Mouse (Mus musculus): ENCODE data around the gene Smim13. TPM values are rescaled to one million over a fixed set of nuclear protein-coding genes. Genes with fewer than 3 reads are reported as not detected.
A peak's percentile ranks its signal among the peaks of the same experiment; 100 is the strongest.

Smim13 gene
- polyA plus RNA-seq, 1 experiment from 2014 or later, result 4.5 TPM

DNA sequence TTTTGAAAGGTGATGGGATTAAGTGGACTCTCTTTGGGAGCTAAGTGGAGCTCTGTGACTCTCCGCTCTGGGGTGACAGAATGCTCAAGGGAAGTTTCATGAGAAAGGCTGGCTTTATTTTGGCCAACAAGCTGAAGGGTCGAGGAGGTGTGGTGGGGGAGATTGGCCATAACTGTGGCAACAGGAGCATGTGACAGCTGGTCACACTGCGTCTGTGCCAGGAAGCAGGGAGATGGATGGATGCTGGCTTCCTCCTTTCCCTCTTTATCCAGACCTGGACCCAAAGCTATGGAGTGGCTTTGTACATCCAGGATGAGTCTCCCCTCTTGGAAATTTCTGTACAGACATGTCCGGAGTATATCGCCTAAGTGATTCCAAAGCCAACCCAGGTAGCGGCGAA is 16.4 kb upstream of the Smim13 start:
- ATAC-seq (ENCODE audit: low read depth), result no peak
- Histone ChIP-seq H3K4me2 (ENCODE audit: low read depth, low read length) (no peak overlapping the region), H3K9ac (ENCODE audit: low read depth, low read length) (no peak overlapping the region), H3K4me1 (ENCODE audit: control insufficient read depth, low read depth, low read length) (no peaks in the 10 kb centered on the region), H3K9me3 (replicated peaks; ENCODE audit: control insufficient read depth, low read length) (no peaks in the 10 kb centered on the region), H3K27me3 (ENCODE audit: control insufficient read depth, insufficient read depth, low read depth, low read length) (no peaks in the 10 kb centered on the region), H3K36me3 (ENCODE audit: control insufficient read depth, insufficient read depth) (no peaks in the 10 kb centered on the region), H3K4me3 (ENCODE audit: low read depth, low read length) (no peak overlapping the region), H3K27ac (ENCODE audit: low read length) (no peak overlapping the region)
- WGBS (ENCODE audit: insufficient replicate concordance), result 73% methylated on average over 7 of the region's 7 CpGs

DNA sequence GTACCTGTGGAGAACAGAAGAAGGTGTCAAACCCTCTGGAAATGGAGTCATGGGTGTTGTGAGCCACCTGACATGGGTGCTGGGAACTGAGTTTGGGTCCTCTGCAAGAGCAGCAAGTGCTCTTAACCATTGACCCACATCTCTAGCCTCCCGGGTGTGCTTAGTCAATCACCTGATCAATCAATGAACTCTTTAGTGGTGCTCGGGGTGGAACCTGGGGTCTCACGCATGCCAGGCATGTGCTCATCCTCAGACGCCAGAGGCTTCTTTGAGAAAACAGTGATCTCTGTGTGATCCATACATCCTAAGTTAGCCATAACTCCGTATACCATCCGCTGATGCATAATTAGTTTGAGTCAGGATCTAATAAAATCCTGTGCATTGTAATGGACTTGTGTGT is 14.5 kb upstream of the Smim13 start:
- no peaks in the 10 kb centered on the region for H3K9me3 ChIP-seq (replicated peaks; ENCODE audit: control insufficient read depth, low read length)
- H3K36me3 ChIP-seq (ENCODE audit: control insufficient read depth, insufficient read depth), result no peaks in the 10 kb centered on the region
- ATAC-seq (ENCODE audit: low read depth), result no peak
- WGBS (ENCODE audit: insufficient replicate concordance), result 66% methylated on average over 6 of the region's 6 CpGs
- H3K27ac ChIP-seq (ENCODE audit: low read length), result no peak overlapping the region
- no peak overlapping the region for H3K4me2 ChIP-seq (ENCODE audit: low read depth, low read length)
- no peak overlapping the region for H3K4me3 ChIP-seq (ENCODE audit: low read depth, low read length)
- no peaks in the 10 kb centered on the region for H3K27me3 ChIP-seq (ENCODE audit: control insufficient read depth, insufficient read depth, low read depth, low read length)
- no peak overlapping the region for H3K9ac ChIP-seq (ENCODE audit: low read depth, low read length)
- no peaks in the 10 kb centered on the region for H3K4me1 ChIP-seq (ENCODE audit: control insufficient read depth, low read depth, low read length)

DNA sequence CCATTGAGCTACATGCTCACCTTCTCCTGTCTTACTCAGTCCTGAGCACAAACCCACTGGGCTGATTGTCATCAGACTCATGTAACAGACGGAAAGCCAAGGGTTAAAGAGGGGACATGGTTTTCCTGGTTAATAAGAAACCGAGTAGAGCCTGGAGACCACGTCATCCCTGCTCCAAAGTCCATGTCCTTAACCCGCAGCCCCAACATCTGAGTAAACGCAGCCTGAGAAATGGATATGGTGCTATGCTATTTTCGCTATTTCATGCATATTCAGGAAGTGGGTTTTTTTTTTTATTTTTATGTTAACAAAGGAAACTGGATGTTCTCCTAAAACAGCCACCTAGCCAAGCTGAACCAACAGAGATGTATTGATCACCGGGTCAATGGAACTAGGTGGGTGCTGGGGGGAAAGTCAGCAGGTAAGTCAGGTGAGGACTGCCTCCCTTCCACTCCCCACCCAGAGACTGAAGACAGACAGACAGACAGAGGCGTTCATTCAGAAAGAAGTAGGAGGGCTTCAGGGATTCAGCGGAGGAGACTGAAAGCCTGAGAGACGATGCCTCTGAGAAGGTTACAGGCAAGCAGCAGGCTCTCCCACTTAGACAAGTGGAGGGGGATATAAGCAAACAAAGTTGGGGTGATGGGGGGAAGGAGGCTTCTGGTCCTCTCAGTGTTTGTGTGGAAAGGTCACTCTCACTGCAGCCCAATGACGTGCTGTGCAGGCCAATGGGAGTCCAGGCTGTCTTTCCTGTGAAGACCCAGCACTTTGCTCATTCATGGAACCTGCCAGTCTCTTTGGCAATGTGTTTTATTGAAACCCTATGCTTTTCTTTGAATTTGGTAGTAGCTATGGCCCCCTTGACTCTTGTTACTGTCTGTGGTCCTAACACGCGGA is 13.6 kb upstream of the Smim13 start:
- peak overlapping the region; percentile 85 for H3K27ac ChIP-seq (ENCODE audit: low read length)
- WGBS (ENCODE audit: insufficient replicate concordance), result 44% methylated on average over 13 of the region's 13 CpGs
- H3K27me3 ChIP-seq (ENCODE audit: control insufficient read depth, insufficient read depth, low read depth, low read length), result no peaks in the 10 kb centered on the region
- ATAC-seq (ENCODE audit: low read depth), result peak; percentile 68
- no peak overlapping the region for H3K4me2 ChIP-seq (ENCODE audit: low read depth, low read length)
- H3K9me3 ChIP-seq (replicated peaks; ENCODE audit: control insufficient read depth, low read length), result no peaks in the 10 kb centered on the region
- H3K9ac ChIP-seq (ENCODE audit: low read depth, low read length), result peak overlapping the region; percentile 30; the same call in 1 of the 2 replicates
- H3K4me1 ChIP-seq (ENCODE audit: control insufficient read depth, low read depth, low read length), result no peaks in the 10 kb centered on the region
- peak overlapping the region; percentile 44 for H3K4me3 ChIP-seq (ENCODE audit: low read depth, low read length)
- no peaks in the 10 kb centered on the region for H3K36me3 ChIP-seq (ENCODE audit: control insufficient read depth, insufficient read depth)

DNA sequence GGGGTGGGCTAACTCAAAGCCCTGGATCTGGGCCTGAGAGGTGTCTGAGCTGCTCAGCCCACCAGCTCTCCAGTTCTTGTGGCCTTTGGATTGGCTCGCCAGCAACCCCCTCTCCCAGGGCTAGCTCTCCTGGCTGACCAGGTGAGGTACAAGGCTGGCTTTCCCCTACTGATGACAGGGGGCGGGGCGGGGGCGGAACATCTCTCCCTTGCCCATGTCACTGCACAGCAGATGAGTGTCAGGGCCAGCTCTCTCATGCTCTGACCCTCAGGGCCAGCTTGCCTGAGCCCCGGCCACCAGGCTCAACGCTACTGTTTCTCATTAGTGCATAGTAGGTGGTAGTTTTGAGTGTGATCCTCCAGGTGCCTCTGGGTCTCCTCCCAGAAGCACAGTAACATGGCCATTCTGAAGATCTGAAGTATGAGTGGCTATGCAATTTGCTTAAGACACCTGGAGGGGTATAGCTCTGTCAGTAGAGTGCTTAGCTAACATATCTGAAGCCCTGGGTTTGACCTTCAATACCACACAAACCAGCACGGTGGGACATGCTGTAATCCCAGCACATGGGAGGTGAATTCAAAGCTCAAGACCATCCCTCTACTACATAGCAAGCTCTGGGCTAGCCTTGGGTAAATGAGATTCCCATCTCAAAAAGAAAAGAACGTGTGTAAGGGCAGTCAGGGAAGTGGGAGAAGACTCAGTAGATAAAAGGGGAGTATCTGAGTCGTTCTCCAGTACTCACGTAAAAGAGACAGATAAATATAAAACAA is 11.4 kb upstream of the Smim13 start:
- no peaks in the 10 kb centered on the region for H3K36me3 ChIP-seq (ENCODE audit: control insufficient read depth, insufficient read depth)
- H3K4me1 ChIP-seq (ENCODE audit: control insufficient read depth, low read depth, low read length), result no peaks in the 10 kb centered on the region
- no peaks in the 10 kb centered on the region for H3K9me3 ChIP-seq (replicated peaks; ENCODE audit: control insufficient read depth, low read length)
- H3K9ac ChIP-seq (ENCODE audit: low read depth, low read length), result no peak overlapping the region
- no peaks in the 10 kb centered on the region for H3K27me3 ChIP-seq (ENCODE audit: control insufficient read depth, insufficient read depth, low read depth, low read length)
- peak; percentile 63 for ATAC-seq (ENCODE audit: low read depth)
- 0 out of 2 replicates have a peak overlapping the region, but pooled peaks have one; percentile 8 for H3K27ac ChIP-seq (ENCODE audit: low read length)
- peak overlapping the region; percentile 47; the same call in 1 of the 2 replicates for H3K4me2 ChIP-seq (ENCODE audit: low read depth, low read length)
- 51% methylated on average over 10 of the region's 10 CpGs for WGBS (ENCODE audit: insufficient replicate concordance)
- peak overlapping the region; percentile 44; the same call in 1 of the 2 replicates for H3K4me3 ChIP-seq (ENCODE audit: low read depth, low read length)

DNA sequence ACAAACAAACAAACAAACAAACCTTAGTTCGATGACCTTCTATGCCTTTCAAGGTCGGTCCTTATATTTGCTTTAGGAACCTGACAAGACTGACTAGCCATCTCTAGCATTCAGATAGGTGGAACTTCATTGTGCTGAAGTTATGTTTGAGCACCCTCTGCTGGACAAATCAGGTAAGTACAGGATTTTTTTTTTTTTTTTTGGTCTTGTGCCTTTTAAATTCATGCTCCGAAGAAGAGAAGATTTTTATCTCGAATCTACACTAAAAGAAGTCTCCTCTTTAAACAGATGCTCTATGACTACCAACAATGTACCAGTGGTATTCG is 10.9 kb upstream of the Smim13 start:
- Histone ChIP-seq H3K27me3 (ENCODE audit: control insufficient read depth, insufficient read depth, low read depth, low read length) (no peaks in the 10 kb centered on the region), H3K9ac (ENCODE audit: low read depth, low read length) (no peak overlapping the region), H3K4me1 (ENCODE audit: control insufficient read depth, low read depth, low read length) (no peaks in the 10 kb centered on the region), H3K27ac (ENCODE audit: low read length) (no peak overlapping the region), H3K36me3 (ENCODE audit: control insufficient read depth, insufficient read depth) (no peaks in the 10 kb centered on the region), H3K9me3 (replicated peaks; ENCODE audit: control insufficient read depth, low read length) (no peaks in the 10 kb centered on the region), H3K4me3 (ENCODE audit: low read depth, low read length) (no peak overlapping the region), H3K4me2 (ENCODE audit: low read depth, low read length) (no peak overlapping the region)
- 3% methylated on average over 5 of the region's 5 CpGs for WGBS (ENCODE audit: insufficient replicate concordance)
- no peak for ATAC-seq (ENCODE audit: low read depth)

DNA sequence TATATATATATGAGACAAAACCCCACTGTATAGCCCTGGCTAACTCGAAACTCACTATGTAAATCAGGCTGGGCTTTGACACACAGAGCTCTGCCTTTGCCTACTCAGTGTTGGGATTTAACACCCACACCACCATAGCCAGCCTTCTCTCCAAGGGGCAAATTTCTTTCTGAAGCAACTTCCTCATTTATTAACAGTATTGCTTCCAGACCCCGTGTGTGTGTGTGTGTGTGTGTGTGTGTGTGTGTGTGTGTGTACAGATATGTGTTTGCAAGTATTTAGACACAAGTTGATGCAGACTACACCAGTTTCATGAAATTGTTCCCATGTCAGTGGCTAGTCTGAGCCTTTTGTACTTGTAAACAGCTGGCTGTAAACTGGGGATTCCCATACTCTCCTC is 8.1 kb upstream of the Smim13 start:
- Histone ChIP-seq H3K27me3 (ENCODE audit: control insufficient read depth, insufficient read depth, low read depth, low read length) (no peaks in the 10 kb centered on the region), H3K9ac (ENCODE audit: low read depth, low read length) (no peak overlapping the region), H3K4me2 (ENCODE audit: low read depth, low read length) (no peak overlapping the region), H3K4me1 (ENCODE audit: control insufficient read depth, low read depth, low read length) (no peaks in the 10 kb centered on the region), H3K4me3 (ENCODE audit: low read depth, low read length) (no peak overlapping the region), H3K36me3 (ENCODE audit: control insufficient read depth, insufficient read depth) (no peaks in the 10 kb centered on the region), H3K9me3 (replicated peaks; ENCODE audit: control insufficient read depth, low read length) (no peaks in the 10 kb centered on the region), H3K27ac (ENCODE audit: low read length) (no peak overlapping the region)
- WGBS (ENCODE audit: insufficient replicate concordance), result 20% methylated on average over 2 of the region's 2 CpGs
- ATAC-seq (ENCODE audit: low read depth), result no peak

DNA sequence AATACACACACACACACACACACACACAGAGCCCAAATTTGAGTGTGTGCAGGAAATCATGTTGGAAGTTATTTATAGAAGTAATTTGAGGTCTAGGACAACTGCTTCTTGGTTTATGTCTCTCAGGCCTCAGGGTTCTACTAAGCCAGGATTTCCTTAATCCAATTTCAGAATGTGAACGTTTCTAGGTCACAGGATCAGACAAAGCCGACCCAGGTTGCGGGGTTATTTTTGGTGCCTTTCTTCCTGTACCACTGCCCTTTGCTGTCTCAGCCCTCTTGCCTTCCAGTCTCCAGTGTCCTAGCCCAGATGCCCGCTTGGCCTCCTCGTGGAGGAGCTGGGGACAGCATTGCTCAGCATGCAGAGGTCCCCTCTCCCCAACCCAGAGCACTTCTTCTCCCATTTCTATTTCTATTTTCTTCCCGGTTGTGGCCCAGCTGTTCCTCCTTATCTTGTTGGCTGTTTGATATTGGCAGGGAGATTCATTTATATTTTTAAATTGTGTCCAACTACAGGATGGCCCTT is 5.3 kb upstream of the Smim13 start:
- WGBS (ENCODE audit: insufficient replicate concordance), result 30% methylated on average over 6 of the region's 6 CpGs
- no peak for ATAC-seq (ENCODE audit: low read depth)
- H3K9me3 ChIP-seq (replicated peaks; ENCODE audit: control insufficient read depth, low read length), result no peaks in the 10 kb centered on the region
- H3K9ac ChIP-seq (ENCODE audit: low read depth, low read length), result no peak overlapping the region
- no peak overlapping the region for H3K4me2 ChIP-seq (ENCODE audit: low read depth, low read length)
- H3K4me3 ChIP-seq (ENCODE audit: low read depth, low read length), result no peak overlapping the region
- peaks cover 6% of the 10 kb centered on the region for H3K4me1 ChIP-seq (ENCODE audit: control insufficient read depth, low read depth, low read length)
- H3K27me3 ChIP-seq (ENCODE audit: control insufficient read depth, insufficient read depth, low read depth, low read length), result no peaks in the 10 kb centered on the region
- no peak overlapping the region for H3K27ac ChIP-seq (ENCODE audit: low read length)
- H3K36me3 ChIP-seq (ENCODE audit: control insufficient read depth, insufficient read depth), result no peaks in the 10 kb centered on the region

DNA sequence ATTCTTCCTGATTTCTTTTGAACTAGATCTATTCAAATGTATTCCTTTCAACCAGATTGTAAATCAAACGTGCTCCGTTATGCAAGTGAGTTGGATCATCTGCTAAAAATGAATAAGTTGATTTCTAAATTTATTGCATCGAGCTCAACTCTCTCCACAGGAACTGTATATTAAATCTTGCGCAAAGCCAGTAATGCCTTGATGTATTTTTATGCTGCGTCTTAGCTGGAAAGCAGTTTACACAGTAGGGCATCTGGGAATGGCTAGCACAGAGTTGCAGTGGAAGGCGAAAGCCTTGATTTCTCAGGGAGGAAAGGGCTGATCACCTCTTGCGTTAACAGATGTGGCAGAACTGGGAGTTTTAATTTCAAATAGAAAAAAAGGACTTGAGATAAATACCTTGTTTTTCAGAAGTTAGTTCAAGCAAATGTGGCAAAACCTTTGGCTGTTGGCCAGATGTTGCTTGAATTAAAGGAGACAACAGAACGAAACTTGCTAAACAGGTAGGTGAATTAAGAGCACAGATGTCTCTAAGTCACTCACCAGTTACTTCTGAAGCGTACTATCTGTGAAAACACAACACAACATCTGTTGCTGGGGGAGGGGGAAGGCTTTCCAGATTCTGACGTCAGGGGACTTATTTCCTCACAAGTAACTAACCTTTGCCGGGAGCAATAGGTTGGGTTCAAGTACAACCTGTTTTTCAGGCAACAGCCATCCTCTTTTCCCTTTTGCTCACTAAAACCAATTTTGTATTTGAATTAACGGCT is 708 bp upstream of the Smim13 start:
- Histone ChIP-seq H3K4me2 (ENCODE audit: low read depth, low read length) (peak overlapping the region; percentile 91), H3K4me3 (ENCODE audit: low read depth, low read length) (peak overlapping the region; percentile 93), H3K9me3 (replicated peaks; ENCODE audit: control insufficient read depth, low read length) (no peaks in the 10 kb centered on the region), H3K27ac (ENCODE audit: low read length) (peak overlapping the region; percentile 78), H3K4me1 (ENCODE audit: control insufficient read depth, low read depth, low read length) (peaks cover 15% of the 10 kb centered on the region), H3K27me3 (ENCODE audit: control insufficient read depth, insufficient read depth, low read depth, low read length) (no peaks in the 10 kb centered on the region), H3K36me3 (ENCODE audit: control insufficient read depth, insufficient read depth) (no peaks in the 10 kb centered on the region), H3K9ac (ENCODE audit: low read depth, low read length) (peak overlapping the region; percentile 70)
- WGBS (ENCODE audit: insufficient replicate concordance), result 41% methylated on average over 12 of the region's 12 CpGs
- ATAC-seq (ENCODE audit: low read depth), result 0 out of 2 replicates have a peak, but pooled peaks have one; percentile 14

All from liver, embryonic 16.5 days (tissue).